Mouse (Mus musculus): ENCODE results near the gene Sumo1. TPM values are rescaled to one million over a fixed set of nuclear protein-coding genes. Genes with fewer than 3 reads are reported as not detected.
A peak's percentile ranks its signal among the peaks of the same experiment; 100 is the strongest.

Sumo1 gene
- polyA plus RNA-seq, 1 experiment from 2014 or later, result 152 TPM

DNA sequence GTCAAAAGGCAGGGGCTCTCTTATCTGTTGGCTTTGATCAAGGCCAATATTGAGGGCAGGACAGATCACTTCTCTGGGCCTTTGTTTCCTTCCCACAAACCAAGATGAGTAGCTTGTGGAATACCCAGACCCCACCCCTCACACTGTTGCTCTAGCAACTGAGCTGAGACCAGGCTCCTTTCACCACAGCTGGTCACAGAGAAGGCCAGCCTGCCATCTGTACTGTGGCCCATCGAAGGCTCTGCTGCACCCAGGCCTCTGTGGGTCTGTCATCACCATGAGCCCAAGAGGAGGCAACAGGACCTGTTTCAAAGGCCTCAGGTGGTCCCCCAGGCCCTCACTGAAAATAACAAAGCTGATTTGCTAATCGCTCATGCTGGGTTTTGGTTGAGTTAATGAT lies 55.6 kb downstream of the Sumo1 start:
- H3K36me3 ChIP-seq (ENCODE audit: inconsistent target), result no peaks in the 10 kb centered on the region
- 92% methylated on average over 1 of the region's 2 CpGs for WGBS (ENCODE audit: missing documents)
- no peak overlapping the region for H3K4me3 ChIP-seq (ENCODE audit: inconsistent target)
- H3K79me2 ChIP-seq (ENCODE audit: inconsistent target), result no peaks in the 10 kb centered on the region
- H3K27ac ChIP-seq, result no peak overlapping the region

DNA sequence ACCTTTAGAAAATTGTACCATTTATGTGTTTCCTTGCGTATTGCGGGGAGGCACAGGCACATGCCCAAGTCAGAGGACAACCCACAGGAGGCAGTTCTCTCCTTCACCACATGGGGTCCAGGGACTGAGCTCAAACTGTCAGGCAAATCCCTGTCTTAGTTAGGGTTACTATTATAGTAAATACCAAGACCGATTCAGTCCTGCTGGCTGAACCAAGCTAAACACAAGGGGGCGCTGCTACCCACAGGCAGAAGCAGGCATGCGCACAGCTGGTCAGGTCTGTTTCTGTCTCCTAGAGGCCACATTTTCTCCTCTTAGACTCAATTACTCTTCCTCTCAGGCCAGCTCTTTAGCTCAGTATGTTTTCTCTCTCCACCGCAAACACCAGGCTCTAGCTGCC lies 56.8 kb downstream of the Sumo1 start:
- Histone ChIP-seq H3K27ac (no peak overlapping the region), H3K4me3 (ENCODE audit: inconsistent target) (no peak overlapping the region), H3K79me2 (ENCODE audit: inconsistent target) (no peaks in the 10 kb centered on the region), H3K36me3 (ENCODE audit: inconsistent target) (no peaks in the 10 kb centered on the region)
- whole genome bisulfite sequencing (ENCODE audit: missing documents), result 80% methylated on average over 6 of the region's 6 CpGs

DNA sequence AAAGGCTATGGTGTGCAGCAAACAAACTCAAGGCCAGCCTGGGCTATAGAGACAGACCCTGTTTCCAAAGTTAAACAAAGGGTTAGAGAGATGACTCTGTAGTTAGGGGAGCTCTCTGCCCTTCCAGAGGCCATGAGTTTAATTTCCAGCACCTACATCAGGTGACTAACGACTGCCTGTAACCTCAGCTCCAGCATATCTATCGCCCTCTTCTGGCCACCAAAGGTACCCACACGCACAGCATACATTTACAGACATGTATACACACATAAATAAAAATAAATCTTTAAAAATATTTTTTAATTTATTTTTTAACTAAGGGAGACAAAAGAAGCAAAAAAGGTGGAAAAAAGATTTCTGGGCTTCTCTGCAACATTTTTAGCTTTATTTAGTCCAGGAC lies 59.7 kb downstream of the Sumo1 start:
- 100% methylated on average over 3 of the region's 3 CpGs for WGBS (ENCODE audit: missing documents)
- Histone ChIP-seq H3K36me3 (ENCODE audit: inconsistent target) (no peaks in the 10 kb centered on the region), H3K4me3 (ENCODE audit: inconsistent target) (no peak overlapping the region), H3K79me2 (ENCODE audit: inconsistent target) (no peaks in the 10 kb centered on the region), H3K27ac (no peak overlapping the region)

DNA sequence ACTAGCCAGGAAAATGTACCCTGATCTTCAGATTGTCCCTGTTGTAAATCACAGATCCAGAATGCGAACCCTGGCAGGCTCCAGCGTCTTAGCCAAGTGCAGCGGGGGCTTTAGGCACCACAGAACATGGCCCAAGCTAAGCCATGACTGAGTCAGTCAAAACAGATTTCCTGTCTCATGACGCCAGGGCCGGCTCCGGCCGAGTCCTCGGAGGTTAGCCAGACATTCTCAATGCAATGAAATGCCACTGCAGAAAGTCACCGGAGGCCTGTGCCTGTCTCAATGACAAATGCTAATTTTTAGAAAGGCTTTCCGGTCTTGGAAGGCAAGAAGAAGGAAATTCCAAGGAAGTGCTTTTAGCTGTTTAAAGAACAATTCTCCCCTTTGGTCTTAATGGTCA lies 60.7 kb downstream of the Sumo1 start:
- Histone ChIP-seq H3K36me3 (ENCODE audit: inconsistent target) (no peaks in the 10 kb centered on the region), H3K27ac (no peak overlapping the region), H3K4me3 (ENCODE audit: inconsistent target) (no peak overlapping the region), H3K79me2 (ENCODE audit: inconsistent target) (no peaks in the 10 kb centered on the region)
- 92% methylated on average over 10 of the region's 10 CpGs for WGBS (ENCODE audit: missing documents)

DNA sequence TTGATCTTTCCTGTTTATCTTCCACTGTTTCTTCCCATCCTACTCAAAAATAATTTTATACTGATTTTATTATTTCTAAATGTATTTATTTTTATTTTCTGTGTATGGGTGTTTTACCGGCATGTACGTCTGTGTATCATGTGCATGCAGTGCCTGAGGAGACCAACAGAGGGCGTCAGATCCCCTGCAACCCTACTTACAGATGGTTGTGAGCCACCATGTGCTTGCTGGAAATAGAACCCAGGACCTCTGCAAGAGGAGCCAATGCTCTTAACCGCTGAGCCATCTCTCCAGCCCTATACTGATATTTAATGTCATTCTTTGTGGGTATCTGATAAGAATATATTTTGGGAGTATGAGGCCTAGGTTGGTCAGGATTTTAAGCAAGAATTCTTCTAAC lies 61.2 kb downstream of the Sumo1 start:
- Histone ChIP-seq H3K36me3 (ENCODE audit: inconsistent target) (no peaks in the 10 kb centered on the region), H3K79me2 (ENCODE audit: inconsistent target) (no peaks in the 10 kb centered on the region), H3K4me3 (ENCODE audit: inconsistent target) (no peak overlapping the region), H3K27ac (no peak overlapping the region)
- WGBS (ENCODE audit: missing documents), result 88% methylated on average over 4 of the region's 4 CpGs

DNA sequence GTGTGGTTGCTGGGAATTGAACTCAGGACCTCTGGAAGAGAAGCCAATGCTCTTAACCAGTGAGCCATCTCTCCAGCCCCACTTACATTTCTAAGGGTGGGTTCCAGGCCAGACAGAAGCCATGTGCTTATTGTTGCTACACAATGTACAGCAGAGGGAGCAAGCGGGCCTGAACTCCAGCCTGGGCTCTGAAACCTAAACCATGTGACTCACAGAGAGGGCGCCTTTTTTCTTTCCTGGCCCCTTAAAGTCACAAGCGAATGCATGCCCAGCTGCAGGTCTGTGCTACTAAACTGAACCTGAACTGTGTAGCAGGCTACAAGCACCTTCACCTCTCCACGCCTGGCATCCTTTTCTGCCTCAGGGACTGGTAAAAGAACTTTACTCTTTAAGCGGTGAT lies 61.7 kb downstream of the Sumo1 start:
- H3K27ac ChIP-seq, result no peak overlapping the region
- H3K36me3 ChIP-seq (ENCODE audit: inconsistent target), result no peaks in the 10 kb centered on the region
- 79% methylated on average over 5 of the region's 5 CpGs for WGBS (ENCODE audit: missing documents)
- H3K79me2 ChIP-seq (ENCODE audit: inconsistent target), result no peaks in the 10 kb centered on the region
- no peak overlapping the region for H3K4me3 ChIP-seq (ENCODE audit: inconsistent target)

DNA sequence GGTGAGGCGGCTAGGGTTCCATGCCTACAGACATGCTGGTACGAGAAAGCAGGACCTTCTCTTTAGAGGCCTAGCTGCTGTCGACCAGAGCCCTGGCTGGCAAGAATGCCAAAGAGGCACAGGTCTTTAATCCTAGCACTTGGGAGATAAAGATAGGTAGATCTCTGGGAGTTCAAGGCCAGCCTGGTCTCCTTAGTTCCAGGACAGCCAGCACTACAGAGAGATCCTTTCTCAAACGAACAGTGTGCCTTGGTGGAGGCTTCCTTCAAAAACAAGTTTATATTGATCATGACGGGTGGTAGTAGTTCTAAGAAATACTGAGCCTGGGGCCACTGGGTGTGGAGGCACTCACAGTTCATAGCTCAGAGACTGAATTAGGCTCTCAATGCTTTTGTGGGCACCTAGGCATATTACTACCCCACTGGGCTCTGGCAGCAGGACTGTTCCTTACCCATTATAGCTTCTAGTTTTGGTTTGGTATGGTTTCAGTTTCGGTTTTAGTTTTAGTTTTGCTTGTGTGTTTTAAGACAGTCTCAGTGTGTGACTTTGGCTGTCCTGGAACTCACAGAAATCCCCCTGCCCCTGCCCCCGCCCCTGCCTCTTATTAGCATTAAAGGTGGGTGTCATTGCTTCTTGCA lies 62.4 kb downstream of the Sumo1 start:
- Histone ChIP-seq H3K27ac (no peak overlapping the region), H3K4me3 (ENCODE audit: inconsistent target) (no peak overlapping the region)

DNA sequence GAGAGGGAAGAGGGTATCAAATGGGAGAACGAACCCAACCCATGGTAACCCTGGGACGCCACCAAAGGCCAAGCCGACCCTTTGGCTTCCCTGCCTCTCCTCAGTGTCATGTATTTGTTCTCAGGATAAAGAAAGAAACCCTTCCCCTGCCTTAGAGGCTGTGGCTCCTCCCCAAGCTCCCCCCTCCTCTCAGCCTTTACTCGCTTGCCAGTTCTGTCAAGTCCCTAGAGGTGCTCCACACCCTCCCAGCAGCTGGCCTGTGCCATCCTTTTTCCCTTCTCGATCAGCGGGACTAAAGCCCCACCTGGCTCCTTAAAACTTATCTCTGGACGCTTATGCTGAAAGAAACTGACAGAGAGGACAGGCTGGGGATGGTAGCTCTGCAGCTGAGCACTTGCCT lies 63.6 kb downstream of the Sumo1 start:
- WGBS (ENCODE audit: missing documents), result 95% methylated on average over 7 of the region's 7 CpGs
- Histone ChIP-seq H3K36me3 (ENCODE audit: inconsistent target) (no peaks in the 10 kb centered on the region), H3K4me3 (ENCODE audit: inconsistent target) (no peak overlapping the region), H3K27ac (no peak overlapping the region), H3K79me2 (ENCODE audit: inconsistent target) (no peaks in the 10 kb centered on the region)

More for the DNA sequence above, 62.4 kb downstream of the Sumo1 start:
- no peaks in the 10 kb centered on the region for H3K79me2 ChIP-seq (ENCODE audit: inconsistent target)
- WGBS (ENCODE audit: missing documents), result 85% methylated on average over 7 of the region's 7 CpGs
- no peaks in the 10 kb centered on the region for H3K36me3 ChIP-seq (ENCODE audit: inconsistent target)

DNA sequence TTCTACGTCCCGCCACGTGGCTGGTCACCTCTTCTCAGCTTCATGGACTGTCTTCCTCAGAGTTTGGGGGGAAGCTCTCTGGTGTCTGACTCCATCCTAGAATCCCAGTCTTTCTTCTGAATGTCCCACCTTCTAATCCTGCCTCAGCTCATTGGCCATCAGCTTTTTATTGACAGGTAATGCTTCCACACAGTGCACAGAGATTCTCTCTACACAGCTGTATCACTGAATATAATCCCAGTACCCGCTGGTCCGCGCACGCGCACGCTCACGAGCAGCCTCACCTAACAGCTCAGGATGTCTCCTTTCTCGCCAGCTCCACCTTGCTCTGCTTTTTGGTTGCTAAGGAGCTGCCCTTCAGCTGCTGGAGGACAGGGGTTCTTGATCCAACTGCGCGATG lies 64.2 kb downstream of the Sumo1 start:
- Histone ChIP-seq H3K79me2 (ENCODE audit: inconsistent target) (no peaks in the 10 kb centered on the region), H3K27ac (no peak overlapping the region), H3K4me3 (ENCODE audit: inconsistent target) (no peak overlapping the region), H3K36me3 (ENCODE audit: inconsistent target) (no peaks in the 10 kb centered on the region)
- 97% methylated on average over 13 of the region's 13 CpGs for whole genome bisulfite sequencing (ENCODE audit: missing documents)

DNA sequence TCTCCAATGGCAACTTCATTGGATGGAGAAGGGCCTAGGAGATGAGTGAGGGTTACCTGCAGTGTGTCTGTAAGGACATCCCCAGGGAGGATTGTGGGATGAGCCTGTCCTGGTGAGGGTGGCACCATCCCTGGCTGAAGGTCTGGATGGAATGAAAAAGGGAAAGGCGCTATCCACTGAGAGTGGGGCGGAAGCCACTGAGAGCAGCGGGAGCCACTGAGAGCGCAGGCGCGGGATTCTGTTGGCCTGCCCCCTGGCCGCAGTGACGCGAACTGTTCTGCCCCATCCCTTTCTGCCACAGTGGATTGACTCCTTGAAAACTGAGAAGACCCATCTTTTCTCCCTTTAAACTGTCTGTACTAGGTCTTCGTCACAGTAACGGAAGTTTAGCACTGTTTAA lies 66.7 kb downstream of the Sumo1 start:
- no peaks in the 10 kb centered on the region for H3K79me2 ChIP-seq (ENCODE audit: inconsistent target)
- no peaks in the 10 kb centered on the region for H3K36me3 ChIP-seq (ENCODE audit: inconsistent target)
- H3K4me3 ChIP-seq (ENCODE audit: inconsistent target), result no peak overlapping the region
- WGBS (ENCODE audit: missing documents), result 71% methylated on average over 11 of the region's 11 CpGs
- no peak overlapping the region for H3K27ac ChIP-seq

DNA sequence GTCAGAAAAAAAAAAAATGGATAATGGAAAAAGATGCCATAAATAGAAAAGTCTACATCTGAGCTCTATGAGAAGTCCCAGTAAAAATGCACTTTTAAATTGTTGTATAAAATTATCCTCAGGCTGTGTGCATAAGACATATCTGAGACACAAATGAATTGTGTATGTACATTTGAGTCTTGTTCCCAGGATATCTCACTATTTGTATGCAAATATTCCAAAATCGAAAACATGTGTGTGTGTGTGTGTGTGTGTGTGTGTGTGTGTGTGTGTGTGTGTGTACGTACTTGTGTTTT lies 67.3 kb downstream of the Sumo1 start:
- H3K36me3 ChIP-seq (ENCODE audit: inconsistent target), result no peaks in the 10 kb centered on the region
- no peak overlapping the region for H3K27ac ChIP-seq
- WGBS (ENCODE audit: missing documents), result no CpG with 5 or more reads among the region's 2 CpGs
- H3K4me3 ChIP-seq (ENCODE audit: inconsistent target), result no peak overlapping the region
- no peaks in the 10 kb centered on the region for H3K79me2 ChIP-seq (ENCODE audit: inconsistent target)

DNA sequence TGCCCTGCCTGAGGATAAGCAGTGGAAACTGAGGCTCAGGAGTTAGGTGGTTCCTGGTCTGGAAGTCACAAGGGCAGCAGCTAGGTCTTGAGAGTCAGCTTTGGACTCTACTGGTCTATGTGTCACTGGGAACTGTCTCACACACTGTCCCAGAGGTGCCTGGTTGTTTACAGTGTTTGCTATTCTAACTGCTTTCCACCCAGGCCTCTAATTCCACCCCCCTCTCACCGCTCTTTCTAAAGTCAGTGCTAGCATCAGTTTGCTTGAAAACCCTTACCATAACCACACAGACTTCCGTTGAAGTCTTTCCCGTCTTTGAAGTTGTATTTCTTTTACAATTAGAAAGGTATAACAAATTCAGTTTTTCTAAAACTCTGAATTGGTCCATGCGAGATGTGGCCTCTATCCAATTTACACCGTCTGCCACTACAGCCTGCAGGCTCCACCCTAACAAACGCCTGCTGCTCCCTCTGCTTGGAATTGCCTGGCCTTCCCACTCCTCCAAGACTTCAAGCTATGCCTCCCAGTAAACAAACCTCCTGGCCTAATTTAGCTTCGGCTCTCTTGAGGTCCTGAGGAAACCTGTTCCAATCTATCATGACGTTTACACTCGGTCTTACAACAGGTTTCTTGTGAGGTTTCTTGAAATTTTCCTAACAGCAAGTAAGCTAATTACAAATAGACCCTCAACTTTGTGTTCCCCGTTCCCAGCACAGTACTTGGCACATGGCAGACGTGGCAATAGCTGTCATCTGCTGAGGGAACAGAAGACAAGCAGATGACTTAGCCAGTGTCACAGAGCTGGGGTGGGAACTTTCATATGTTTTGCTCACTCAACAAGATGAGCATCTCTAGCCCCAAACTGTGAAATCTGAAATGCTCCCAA lies 67.9 kb downstream of the Sumo1 start:
- no peak overlapping the region for H3K27ac ChIP-seq
- no peak overlapping the region for H3K4me3 ChIP-seq (ENCODE audit: inconsistent target)
- WGBS (ENCODE audit: missing documents), result 68% methylated on average over 11 of the region's 11 CpGs
- H3K36me3 ChIP-seq (ENCODE audit: inconsistent target), result no peaks in the 10 kb centered on the region
- H3K79me2 ChIP-seq (ENCODE audit: inconsistent target), result no peaks in the 10 kb centered on the region

DNA sequence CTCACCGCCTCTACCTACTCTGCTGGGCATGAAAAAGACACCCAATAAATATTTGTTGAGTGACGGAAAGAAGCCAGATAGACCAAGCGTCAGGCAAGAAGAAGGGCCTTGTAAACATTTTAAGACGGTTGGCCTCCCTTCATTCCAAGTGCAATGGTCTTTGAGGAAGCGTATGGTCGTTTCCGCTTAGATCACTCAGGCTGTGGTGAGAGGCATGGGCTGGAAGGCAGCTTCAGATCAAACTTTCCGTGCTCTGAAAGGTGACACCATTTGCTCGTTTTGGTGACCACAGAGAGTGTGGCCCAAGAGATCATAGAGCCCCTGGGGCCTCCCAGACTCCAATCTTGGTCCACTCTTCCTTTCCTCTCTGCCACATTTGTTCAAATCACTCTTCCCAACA lies 75.0 kb downstream of the Sumo1 start:
- no peak overlapping the region for H3K27ac ChIP-seq
- WGBS (ENCODE audit: missing documents), result 94% methylated on average over 5 of the region's 9 CpGs
- no peak overlapping the region for H3K4me3 ChIP-seq (ENCODE audit: inconsistent target)
- no peaks in the 10 kb centered on the region for H3K36me3 ChIP-seq (ENCODE audit: inconsistent target)
- H3K79me2 ChIP-seq (ENCODE audit: inconsistent target), result no peaks in the 10 kb centered on the region

DNA sequence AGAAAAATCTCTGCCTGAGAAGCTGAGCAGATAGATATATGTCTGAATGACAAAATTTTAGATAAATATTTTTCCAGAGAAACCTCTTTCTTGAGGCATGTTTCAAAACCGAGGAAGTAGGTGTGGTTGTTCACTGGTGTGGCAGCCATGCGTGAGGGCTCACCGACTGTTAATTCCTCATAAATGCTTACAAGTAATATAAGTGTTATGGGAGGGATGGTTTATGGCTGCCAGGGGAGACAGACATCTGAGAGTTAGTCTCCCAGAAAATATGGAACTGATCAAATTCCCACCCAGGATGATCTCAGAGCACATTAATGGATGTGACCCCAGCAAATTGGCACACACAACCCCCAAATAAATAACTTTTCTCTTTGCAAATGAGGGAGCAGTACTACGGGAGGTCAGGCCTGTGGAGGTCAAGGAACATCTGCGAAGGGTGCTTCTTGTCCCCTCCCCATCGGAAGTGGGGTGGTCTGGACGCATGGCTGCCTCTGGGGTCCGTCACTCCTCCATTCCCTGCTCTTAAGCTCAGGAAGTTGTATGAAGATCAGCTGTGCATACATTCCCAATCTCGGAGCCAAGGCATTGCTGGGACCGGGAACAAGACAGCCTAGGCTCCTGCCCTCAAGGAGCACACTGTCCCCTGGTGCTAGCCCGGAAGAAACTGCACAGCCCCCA lies 75.9 kb downstream of the Sumo1 start:
- no peak overlapping the region for H3K4me3 ChIP-seq (ENCODE audit: inconsistent target)
- 91% methylated on average over 11 of the region's 11 CpGs for WGBS (ENCODE audit: missing documents)
- H3K27ac ChIP-seq, result no peak overlapping the region
- H3K79me2 ChIP-seq (ENCODE audit: inconsistent target), result no peaks in the 10 kb centered on the region
- no peaks in the 10 kb centered on the region for H3K36me3 ChIP-seq (ENCODE audit: inconsistent target)

DNA sequence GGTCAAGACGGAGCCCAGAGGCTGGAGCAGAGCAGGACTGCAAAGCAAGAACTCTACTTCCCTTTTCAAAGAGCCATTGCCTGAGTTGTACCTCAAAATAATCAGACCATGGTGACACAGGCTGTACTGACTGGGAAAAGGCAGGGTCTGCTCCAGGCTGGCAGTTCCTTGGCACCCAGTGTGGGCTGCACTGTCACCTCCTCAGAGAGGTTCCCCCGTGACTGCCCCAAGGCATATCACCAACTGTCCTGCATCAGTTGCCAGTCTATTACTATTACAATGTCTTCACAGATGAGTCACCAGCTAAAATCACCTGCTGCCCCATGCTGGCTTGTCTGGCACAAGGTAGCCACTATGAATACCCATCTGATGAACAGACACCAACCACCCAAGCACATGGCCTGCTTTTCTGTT lies 77.0 kb downstream of the Sumo1 start:
- Histone ChIP-seq H3K27ac (peak overlapping the region; percentile 60), H3K4me3 (ENCODE audit: inconsistent target) (no peak overlapping the region), H3K79me2 (ENCODE audit: inconsistent target) (no peaks in the 10 kb centered on the region), H3K36me3 (ENCODE audit: inconsistent target) (no peaks in the 10 kb centered on the region)
- WGBS (ENCODE audit: missing documents), result 0% methylated on average over 2 of the region's 2 CpGs
